Mouse (Mus musculus) liver, postnatal 0 days (tissue): ENCODE results near the gene Acer3.

Source experiments
- CTCF ChIP-seq: sonication (generic); IDR thresholded peaks from 2 replicates; pipeline ENCODE4 v1.5.1; 2016; ENCODE audit warnings: antibody characterized with exemption, low read depth
- EP300 ChIP-seq: IDR thresholded peaks from 2 replicates; pipeline ENCODE4 v1.6.1; 2016; ENCODE audit warnings: antibody characterized with exemption, low read depth, mild to moderate bottlenecking

DNA sequence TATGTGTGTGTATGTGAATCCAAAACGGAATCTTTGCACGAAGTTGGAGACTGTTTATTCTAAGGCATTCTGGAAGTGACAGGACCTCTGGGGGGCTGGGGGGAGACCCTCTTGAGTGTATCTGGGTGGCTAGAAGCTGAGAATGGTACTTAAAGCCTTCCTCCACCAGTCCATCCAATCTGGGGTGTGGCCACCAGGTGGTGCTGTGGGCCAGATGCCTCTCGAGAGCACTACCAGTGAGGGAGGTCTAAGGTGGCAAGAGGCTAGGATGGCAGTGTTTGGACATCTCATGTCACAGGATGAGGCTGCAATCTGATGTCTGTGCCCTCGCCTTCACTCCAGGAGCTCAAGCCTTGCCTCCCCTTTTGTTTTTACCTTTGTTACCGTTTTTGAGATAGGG is 28.1 kb upstream of the Acer3 start:
- TF ChIP-seq CTCF (peak; percentile 97), EP300 (no peak)
